Mouse (Mus musculus) erythroblast, embryonic 14.5 days (primary cell): Measurements from ENCODE around the gene Iqck.

Source experiments
- GATA1 ChIP-seq: IDR thresholded peaks from 2 replicates; pipeline ENCODE4 v1.6.1; 2012; ENCODE audit warnings: low read length, inconsistent platforms, mixed read lengths
- TAL1 ChIP-seq: IDR thresholded peaks from 3 replicates; pipeline ENCODE4 v1.6.1; 2012; ENCODE audit warnings: low read length, inconsistent platforms, mixed read lengths

- no peak for TF ChIP-seq GATA1
- no peak for TF ChIP-seq TAL1
Measured at GRCm38 (mm10) chr7:118817741-118818140, 37.8 kb upstream of the Iqck start.
